Mouse (Mus musculus) cerebellum, adult 9-11 months (tissue): ENCODE measurements around the gene Sclt1.

ENCODE experiments used
- DNase-seq: peaks from one replicate; pipeline ENCODE4 v3.0.0; 2022

Sclt1 gene

DNA sequence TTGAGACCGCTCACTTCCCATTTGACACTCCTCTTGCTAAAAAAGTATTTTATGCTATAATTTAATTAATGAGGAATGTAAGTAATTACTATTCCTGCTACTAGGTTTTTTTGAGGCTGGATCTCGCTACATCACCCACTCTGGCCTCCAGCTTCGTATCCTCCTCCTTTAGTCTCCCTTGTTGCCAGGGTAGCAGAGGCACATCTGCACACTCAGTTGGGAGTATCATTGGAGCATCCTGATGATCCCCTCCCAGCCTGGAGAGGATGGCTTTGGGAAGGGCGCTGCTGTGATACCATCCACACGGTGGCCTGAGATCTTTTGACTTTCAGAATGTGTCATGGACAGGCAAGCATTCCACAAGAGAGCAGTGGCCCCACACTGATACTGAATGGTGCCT lies 156.8 kb downstream of the Sclt1 start:
- DNase-seq: no peak

GRCm38 (mm10) chr3:41583621-41584020 lies 158.7 kb downstream of the Sclt1 start:
- peak; percentile 63 for DNase-seq

- DNase-seq: no peak
Measured at GRCm38 (mm10) chr3:41583092-41583491, 159.2 kb downstream of the Sclt1 start.

GRCm38 (mm10) chr3:41582256-41582655 lies 160.1 kb downstream of the Sclt1 start:
- no peak for DNase-seq

GRCm38 (mm10) chr3:41581436-41581835 lies 160.9 kb downstream of the Sclt1 start:
- no peak for DNase-seq

GRCm38 (mm10) chr3:41580401-41581323 lies 161.7 kb downstream of the Sclt1 start:
- no peak for DNase-seq

DNA sequence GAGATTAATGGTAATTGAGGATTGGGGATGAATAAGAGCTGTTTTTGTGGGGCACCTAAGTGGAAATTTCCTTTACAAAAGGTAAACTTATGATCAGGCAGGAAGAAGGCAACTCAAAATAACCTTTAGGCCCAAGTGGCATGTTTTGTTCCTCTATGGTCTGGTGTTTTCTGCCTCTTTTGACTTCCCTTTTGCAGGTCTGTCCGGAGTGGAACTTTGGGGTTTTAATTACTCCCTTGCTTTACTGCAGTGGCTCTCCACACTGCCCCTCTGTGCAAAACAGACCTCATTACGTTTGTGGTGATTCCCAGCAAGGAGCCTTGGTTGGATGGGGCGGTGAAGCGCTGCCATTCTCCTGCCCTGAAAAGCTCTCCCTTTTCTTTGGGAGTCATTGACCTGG lies 162.4 kb downstream of the Sclt1 start:
- DNase-seq: no peak

- no peak for DNase-seq
Measured at GRCm38 (mm10) chr3:41577240-41577639, 165.1 kb downstream of the Sclt1 start.
